Mouse (Mus musculus): ENCODE measurements around the gene Sv2b. TPM values are rescaled to one million over a fixed set of nuclear protein-coding genes. Genes with fewer than 3 reads are reported as not detected.

Gene Sv2b
- total and polyA plus RNA-seq, 2 experiments = under 0.01 TPM; not detected in 1

DNA sequence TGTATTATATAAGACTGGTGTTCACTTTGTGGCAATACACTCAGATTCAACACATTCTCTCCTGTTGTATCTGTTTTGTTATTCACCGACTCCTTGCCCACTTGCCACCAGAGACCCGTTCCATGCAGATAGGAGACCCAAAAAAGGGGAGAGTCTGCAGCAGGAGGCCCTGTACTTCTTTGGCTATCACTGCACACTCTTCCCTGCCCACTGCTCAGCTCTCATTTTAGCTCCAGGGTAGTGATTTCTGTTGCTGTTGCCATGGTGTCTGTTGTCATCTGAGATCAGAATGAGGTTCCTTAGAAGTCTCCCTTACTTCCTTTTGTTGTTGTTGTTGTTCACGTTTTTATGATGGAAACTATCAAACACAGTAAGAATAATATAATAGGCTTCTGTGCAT lies 34.5 kb downstream of the Sv2b start:
- Histone ChIP-seq H3K4me3 (ENCODE audit: insufficient read depth, low read depth, low read length) (no peak overlapping the region), H3K79me2 (ENCODE audit: control insufficient read depth, insufficient read depth, low read length) (no peaks in the 10 kb centered on the region)

DNA sequence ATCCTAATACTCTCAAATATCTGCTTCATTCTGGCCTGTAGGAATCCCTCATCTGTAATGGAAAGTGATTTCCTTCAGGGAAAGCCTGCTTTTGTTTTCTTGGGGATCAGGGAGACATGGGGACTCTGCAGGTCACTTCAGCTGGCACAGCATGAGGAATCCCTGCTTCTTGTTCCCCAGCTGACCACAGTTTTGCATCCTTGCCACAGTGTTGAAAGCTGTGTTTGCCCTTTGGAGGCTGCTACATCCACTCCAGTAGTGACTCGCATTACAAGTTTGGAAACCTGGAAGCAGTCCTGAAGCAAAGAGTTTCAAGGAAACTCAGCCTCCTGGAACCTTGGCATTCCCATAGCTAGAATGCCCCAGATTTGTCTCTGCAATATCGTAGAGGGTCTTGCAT lies 35.4 kb downstream of the Sv2b start:
- Histone ChIP-seq H3K27me3 (ENCODE audit: control insufficient read depth, insufficient read depth, low read length) (no peaks in the 10 kb centered on the region), H3K4me3 (ENCODE audit: insufficient read depth, low read depth, low read length) (no peak overlapping the region), H3K79me2 (ENCODE audit: control insufficient read depth, insufficient read depth, low read length) (no peaks in the 10 kb centered on the region), H3K36me3 (ENCODE audit: control insufficient read depth, insufficient read depth, low read length) (no peaks in the 10 kb centered on the region), H3K27ac (replicated peaks; ENCODE audit: insufficient read depth, low read depth, low read length) (no peak overlapping the region), H3K9ac (ENCODE audit: low read depth, low read length) (no peak overlapping the region), H3K4me1 (ENCODE audit: control insufficient read depth, insufficient read depth, low read length) (no peaks in the 10 kb centered on the region)
- WGBS = 63% methylated on average over 2 of the region's 2 CpGs
- TF ChIP-seq POLR2A (IDR thresholded peaks at IDR 0.05; ENCODE audit: extremely low read depth, insufficient read depth, low read length) (no peak), CTCF (IDR thresholded peaks at IDR 0.05; ENCODE audit: low read depth, low read length) (no peak)
- no peak for DNase-seq (ENCODE audit: extremely low read depth, low read depth, low spot score)

More for the DNA sequence above, 34.5 kb downstream of the Sv2b start:
- Histone ChIP-seq H3K27ac (replicated peaks; ENCODE audit: insufficient read depth, low read depth, low read length) (no peak overlapping the region), H3K36me3 (ENCODE audit: control insufficient read depth, insufficient read depth, low read length) (no peaks in the 10 kb centered on the region), H3K27me3 (ENCODE audit: control insufficient read depth, insufficient read depth, low read length) (peaks cover 4% of the 10 kb centered on the region; the same call in 1 of the 2 replicates), H3K4me1 (ENCODE audit: control insufficient read depth, insufficient read depth, low read length) (no peaks in the 10 kb centered on the region), H3K9ac (ENCODE audit: low read depth, low read length) (no peak overlapping the region)
- no peak for DNase-seq (ENCODE audit: extremely low read depth, low read depth, low spot score)
- WGBS = 60% methylated on average over 3 of the region's 3 CpGs
- TF ChIP-seq CTCF (IDR thresholded peaks at IDR 0.05; ENCODE audit: low read depth, low read length) = no peak
- no peak for TF ChIP-seq POLR2A (IDR thresholded peaks at IDR 0.05; ENCODE audit: extremely low read depth, insufficient read depth, low read length)

DNA sequence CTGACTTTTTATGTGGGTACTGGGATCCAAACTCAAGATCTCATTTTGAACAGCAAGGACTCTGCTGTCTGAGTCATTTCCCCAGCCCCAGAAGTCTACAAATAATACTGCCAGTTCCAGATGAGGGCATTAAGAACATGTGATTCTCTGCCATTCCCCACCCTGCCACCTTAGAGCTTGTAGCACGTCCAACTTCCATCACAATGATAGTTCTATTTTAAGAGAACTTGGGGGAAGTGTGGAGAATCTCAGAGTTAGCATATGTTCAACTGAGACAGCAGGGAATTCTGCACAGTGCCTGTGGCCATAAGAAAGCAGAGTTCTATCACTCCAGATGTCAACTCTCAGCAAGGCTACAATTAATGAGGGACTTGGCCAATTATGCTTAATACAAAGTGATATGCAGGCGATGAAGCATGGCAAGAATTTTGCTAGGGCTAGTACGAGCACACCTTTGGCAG lies 37.1 kb downstream of the Sv2b start:
- Histone ChIP-seq H3K4me3 (ENCODE audit: insufficient read depth, low read depth, low read length) (no peak overlapping the region), H3K4me1 (ENCODE audit: control insufficient read depth, insufficient read depth, low read length) (no peaks in the 10 kb centered on the region), H3K9ac (ENCODE audit: low read depth, low read length) (no peak overlapping the region), H3K79me2 (ENCODE audit: control insufficient read depth, insufficient read depth, low read length) (no peaks in the 10 kb centered on the region), H3K36me3 (ENCODE audit: control insufficient read depth, insufficient read depth, low read length) (no peaks in the 10 kb centered on the region), H3K27ac (replicated peaks; ENCODE audit: insufficient read depth, low read depth, low read length) (no peak overlapping the region), H3K27me3 (ENCODE audit: control insufficient read depth, insufficient read depth, low read length) (no peaks in the 10 kb centered on the region)
- TF ChIP-seq CTCF (IDR thresholded peaks at IDR 0.05; ENCODE audit: low read depth, low read length) = no peak
- no peak for TF ChIP-seq POLR2A (IDR thresholded peaks at IDR 0.05; ENCODE audit: extremely low read depth, insufficient read depth, low read length)
- 58% methylated on average over 3 of the region's 3 CpGs for WGBS
- no peak for DNase-seq (ENCODE audit: extremely low read depth, low read depth, low spot score)

DNA sequence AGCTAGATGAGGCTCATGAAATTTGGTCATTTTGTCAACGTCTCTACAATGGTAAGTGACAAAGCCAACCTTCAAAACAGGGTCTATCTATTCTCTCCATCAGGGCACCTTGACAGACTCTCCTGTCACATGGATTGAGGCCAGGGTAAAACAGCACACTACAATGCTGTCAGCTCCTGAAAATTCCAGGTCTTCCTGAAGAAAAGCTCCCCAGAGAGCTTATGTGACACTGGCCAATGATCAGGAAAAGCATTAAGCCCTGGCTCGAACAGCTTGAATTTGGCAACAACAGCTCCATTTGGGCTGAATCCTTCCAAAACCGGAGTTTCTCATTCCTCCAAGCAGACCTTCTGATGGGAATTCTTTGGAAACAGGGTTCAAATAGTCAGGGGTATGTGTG lies 37.8 kb downstream of the Sv2b start:
- no peak overlapping the region for H3K4me3 ChIP-seq (ENCODE audit: insufficient read depth, low read depth, low read length)
- WGBS = 73% methylated on average over 3 of the region's 3 CpGs
- no peak overlapping the region for H3K9ac ChIP-seq (ENCODE audit: low read depth, low read length)
- no peaks in the 10 kb centered on the region for H3K27me3 ChIP-seq (ENCODE audit: control insufficient read depth, insufficient read depth, low read length)
- no peaks in the 10 kb centered on the region for H3K79me2 ChIP-seq (ENCODE audit: control insufficient read depth, insufficient read depth, low read length)
- TF ChIP-seq POLR2A (IDR thresholded peaks at IDR 0.05; ENCODE audit: extremely low read depth, insufficient read depth, low read length) = no peak
- no peak for TF ChIP-seq CTCF (IDR thresholded peaks at IDR 0.05; ENCODE audit: low read depth, low read length)
- no peak overlapping the region for H3K27ac ChIP-seq (replicated peaks; ENCODE audit: insufficient read depth, low read depth, low read length)
- H3K4me1 ChIP-seq (ENCODE audit: control insufficient read depth, insufficient read depth, low read length) = no peaks in the 10 kb centered on the region
- DNase-seq (ENCODE audit: extremely low read depth, low read depth, low spot score) = no peak
- H3K36me3 ChIP-seq (ENCODE audit: control insufficient read depth, insufficient read depth, low read length) = no peaks in the 10 kb centered on the region

DNA sequence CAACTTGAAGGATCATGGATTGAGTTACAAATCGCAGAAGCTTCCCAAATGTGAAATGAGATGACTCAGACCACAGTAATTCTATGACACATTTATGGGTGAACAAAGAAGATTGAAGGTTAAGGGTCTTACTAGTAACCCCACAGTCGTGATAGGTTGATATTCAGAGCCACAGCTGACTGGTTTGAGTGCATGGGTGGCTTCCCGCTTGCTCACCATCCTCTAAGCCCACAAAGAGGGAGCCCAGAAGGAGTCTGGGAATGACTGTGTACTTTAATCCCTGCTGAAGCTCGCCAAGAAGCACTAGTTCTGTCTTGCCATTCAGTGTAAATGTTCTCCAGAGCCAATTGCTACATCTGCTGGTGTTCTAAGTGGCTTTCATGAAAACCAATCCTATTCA lies 41.8 kb downstream of the Sv2b start:
- H3K27me3 ChIP-seq (ENCODE audit: control insufficient read depth, insufficient read depth, low read length) = no peaks in the 10 kb centered on the region
- no peaks in the 10 kb centered on the region for H3K79me2 ChIP-seq (ENCODE audit: control insufficient read depth, insufficient read depth, low read length)
- H3K4me1 ChIP-seq (ENCODE audit: control insufficient read depth, insufficient read depth, low read length) = no peaks in the 10 kb centered on the region
- no peaks in the 10 kb centered on the region for H3K36me3 ChIP-seq (ENCODE audit: control insufficient read depth, insufficient read depth, low read length)
- no peak overlapping the region for H3K9ac ChIP-seq (ENCODE audit: low read depth, low read length)
- DNase-seq (ENCODE audit: extremely low read depth, low read depth, low spot score) = no peak
- WGBS = 59% methylated on average over 4 of the region's 4 CpGs
- TF ChIP-seq POLR2A (IDR thresholded peaks at IDR 0.05; ENCODE audit: extremely low read depth, insufficient read depth, low read length) (no peak), CTCF (IDR thresholded peaks at IDR 0.05; ENCODE audit: low read depth, low read length) (no peak)
- H3K4me3 ChIP-seq (ENCODE audit: insufficient read depth, low read depth, low read length) = no peak overlapping the region
- H3K27ac ChIP-seq (replicated peaks; ENCODE audit: insufficient read depth, low read depth, low read length) = no peak overlapping the region

DNA sequence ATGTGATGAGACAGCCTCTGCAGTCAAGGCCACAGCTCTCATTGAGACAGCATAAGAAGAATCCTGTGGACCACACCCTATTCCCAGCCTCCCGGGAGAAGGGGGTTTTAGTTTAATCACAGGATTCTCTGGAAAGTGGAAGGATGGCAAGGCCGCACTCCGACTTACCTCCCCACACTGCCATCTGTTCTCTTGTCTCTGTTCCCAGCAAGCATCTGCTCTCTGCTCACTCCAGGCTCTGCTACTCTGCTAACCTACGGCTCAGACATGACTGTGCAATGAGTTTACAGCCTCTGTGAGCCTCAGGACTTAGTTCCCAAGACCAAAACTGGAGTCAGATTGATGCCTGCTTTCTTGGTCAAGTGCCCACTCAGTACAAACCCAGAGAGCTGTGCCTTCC lies 43.8 kb downstream of the Sv2b start:
- WGBS = 77% methylated on average over 4 of the region's 4 CpGs
- no peak overlapping the region for H3K27ac ChIP-seq (replicated peaks; ENCODE audit: insufficient read depth, low read depth, low read length)
- no peak overlapping the region for H3K9ac ChIP-seq (ENCODE audit: low read depth, low read length)
- no peak overlapping the region for H3K4me3 ChIP-seq (ENCODE audit: insufficient read depth, low read depth, low read length)
- no peaks in the 10 kb centered on the region for H3K4me1 ChIP-seq (ENCODE audit: control insufficient read depth, insufficient read depth, low read length)
- TF ChIP-seq CTCF (IDR thresholded peaks at IDR 0.05; ENCODE audit: low read depth, low read length) = no peak
- TF ChIP-seq POLR2A (IDR thresholded peaks at IDR 0.05; ENCODE audit: extremely low read depth, insufficient read depth, low read length) = no peak
- H3K79me2 ChIP-seq (ENCODE audit: control insufficient read depth, insufficient read depth, low read length) = no peaks in the 10 kb centered on the region
- no peaks in the 10 kb centered on the region for H3K27me3 ChIP-seq (ENCODE audit: control insufficient read depth, insufficient read depth, low read length)
- no peak for DNase-seq (ENCODE audit: extremely low read depth, low read depth, low spot score)
- H3K36me3 ChIP-seq (ENCODE audit: control insufficient read depth, insufficient read depth, low read length) = no peaks in the 10 kb centered on the region

Data from liver, adult 2 months (tissue).